Mouse (Mus musculus) heart, embryonic 10.5 days (tissue): ENCODE measurements around the gene Gm33543. TPM values are rescaled to one million over a fixed set of nuclear protein-coding genes. Genes with fewer than 3 reads are reported as not detected.

Experiments
- DNase-seq: peaks from one replicate; pipeline ENCODE4 v3.0.0-alpha.2; 2017; ENCODE audit warnings: low spot score
- H3K27ac ChIP-seq: fragments of 300-500 bp; sonication (generic); 2 replicates; pipeline ENCODE4 v1.5.1; 2016; ENCODE audit warnings: mild to moderate bottlenecking
- H3K27me3 ChIP-seq: fragments of 300-500 bp; sonication (generic); 2 replicates; pipeline ENCODE4 v1.6.1; 2016; ENCODE audit warnings: mild to moderate bottlenecking; ENCODE audit not compliant: poor library complexity, insufficient read depth, severe bottlenecking
- H3K36me3 ChIP-seq: fragments of 300-500 bp; sonication (generic); 2 replicates; pipeline ENCODE4 v1.6.1; 2016; ENCODE audit warnings: mild to moderate bottlenecking, moderate library complexity
- H3K4me1 ChIP-seq: fragments of 300-500 bp; sonication (generic); 2 replicates; pipeline ENCODE4 v1.6.1; 2016; ENCODE audit warnings: mild to moderate bottlenecking
- H3K4me3 ChIP-seq: fragments of 300-500 bp; sonication (generic); 2 replicates; pipeline ENCODE4 v1.5.1; 2016; ENCODE audit warnings: mild to moderate bottlenecking, moderate library complexity
- H3K9me3 ChIP-seq: fragments of 300-500 bp; sonication (generic); 2 replicates; pipeline ENCODE4 v1.6.1; 2016; ENCODE audit warnings: mild to moderate bottlenecking, moderate library complexity
- WGBS: fragments of 180-500 bp; shearing (Covaris S2); methylation state at CpG from one replicate; pipeline ENCODE4 v1.1.7; 2016; 5-methylcytosine and 5-hydroxymethylcytosine counted together
- polyA plus RNA-seq: library from polyadenylated mRNA; unstranded; fragments of >200 nt; fragmentation: Nextera tagmentation; extraction: Ambion mirVana; gene quantifications from 2 replicates; pipeline ENCODE4 v1.2.1, GENCODE M21; 2016

The Gm33543 gene
- polyA plus RNA-seq, 1 experiment from 2014 or later: not detected

DNA sequence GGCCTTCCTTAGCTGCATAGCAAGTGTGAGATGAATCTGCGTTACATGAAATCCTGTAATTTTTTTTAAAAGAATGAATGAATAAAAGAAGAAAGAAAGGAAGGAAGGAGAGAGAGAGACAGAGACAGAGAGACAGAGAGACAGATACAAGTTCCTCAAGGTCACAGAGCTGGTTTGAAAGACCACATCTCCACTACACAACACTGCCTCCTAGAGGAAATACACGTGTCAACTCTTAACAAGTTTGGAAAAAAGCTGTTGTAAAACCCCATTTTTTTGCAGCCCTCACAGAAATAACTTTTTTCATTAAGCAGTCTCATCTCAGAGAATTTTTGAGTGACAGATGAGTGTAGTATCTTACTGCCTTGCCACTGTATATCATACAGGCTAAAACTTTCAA, 15.4 kb upstream of the Gm33543 start:
- Histone ChIP-seq H3K4me1 (0 out of 2 replicates have a peak, but pooled peaks cover 4% of the 10 kb centered on the region), H3K27me3 (no peaks in the 10 kb centered on the region), H3K36me3 (no peaks in the 10 kb centered on the region), H3K4me3 (no peak overlapping the region), H3K27ac (no peak overlapping the region), H3K9me3 (no peaks in the 10 kb centered on the region)
- no peak for DNase-seq
- 26% methylated on average over 2 of the region's 2 CpGs for WGBS

DNA sequence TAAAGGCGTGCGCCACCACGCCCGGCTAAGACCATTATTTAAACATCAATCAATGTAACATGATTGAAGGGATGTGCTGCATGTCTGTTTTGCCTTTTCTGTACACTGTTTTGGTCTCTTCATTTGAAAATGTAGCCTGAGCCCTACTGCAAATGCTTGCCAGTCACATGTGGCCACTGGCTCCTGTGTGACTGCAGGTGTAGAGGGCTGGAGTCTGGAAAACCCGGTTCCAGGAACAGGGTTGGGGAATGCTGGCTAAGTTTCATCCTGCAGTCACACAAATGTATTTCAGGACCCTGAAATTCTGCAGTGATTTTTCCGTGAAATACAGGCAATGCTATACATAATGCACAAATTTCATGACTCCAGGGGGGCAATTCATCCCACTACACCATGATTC, 12.7 kb upstream of the Gm33543 start:
- no peaks in the 10 kb centered on the region for H3K27me3 ChIP-seq
- no peak overlapping the region for H3K27ac ChIP-seq
- H3K4me3 ChIP-seq: no peak overlapping the region
- H3K4me1 ChIP-seq: 0 out of 2 replicates have a peak, but pooled peaks cover 6% of the 10 kb centered on the region
- DNase-seq: no peak
- H3K9me3 ChIP-seq: no peaks in the 10 kb centered on the region
- no peaks in the 10 kb centered on the region for H3K36me3 ChIP-seq
- 93% methylated on average over 6 of the region's 6 CpGs for WGBS

DNA sequence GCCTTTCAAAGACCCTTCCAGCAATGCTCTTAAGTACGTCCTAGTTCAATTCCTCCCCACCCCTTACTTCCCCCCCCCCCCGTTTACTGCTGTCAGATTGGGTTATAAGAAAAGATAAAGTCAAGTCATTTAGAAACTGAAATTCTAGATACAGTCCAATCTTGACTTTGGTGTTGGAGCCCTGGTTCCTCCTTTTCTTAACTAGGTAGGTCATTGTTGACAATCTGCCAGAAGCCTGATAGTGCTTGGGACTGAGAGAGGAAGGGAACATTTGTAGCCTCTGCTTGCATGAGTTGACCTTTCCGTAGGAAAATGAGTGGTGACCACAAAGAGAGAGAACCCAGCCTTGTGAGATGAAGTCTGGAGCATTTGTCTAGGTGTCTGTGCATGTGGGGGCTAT, 7.8 kb upstream of the Gm33543 start:
- no peak overlapping the region for H3K27ac ChIP-seq
- no peaks in the 10 kb centered on the region for H3K9me3 ChIP-seq
- DNase-seq: no peak
- no peak overlapping the region for H3K4me3 ChIP-seq
- H3K4me1 ChIP-seq: 0 out of 2 replicates have a peak, but pooled peaks cover 6% of the 10 kb centered on the region
- 63% methylated on average over 3 of the region's 3 CpGs for WGBS
- H3K36me3 ChIP-seq: no peaks in the 10 kb centered on the region
- H3K27me3 ChIP-seq: no peaks in the 10 kb centered on the region

GRCm38 (mm10) chr10:95846739-95847138, 4.0 kb upstream of the Gm33543 start:
- DNase-seq: no peak
- Histone ChIP-seq H3K4me1 (no peaks in the 10 kb centered on the region), H3K27ac (no peak overlapping the region), H3K27me3 (no peaks in the 10 kb centered on the region), H3K9me3 (no peaks in the 10 kb centered on the region), H3K36me3 (no peaks in the 10 kb centered on the region), H3K4me3 (no peak overlapping the region)
- WGBS: 76% methylated on average over 3 of the region's 3 CpGs

GRCm38 (mm10) chr10:95846281-95846680, 3.6 kb upstream of the Gm33543 start:
- no peak overlapping the region for H3K27ac ChIP-seq
- no peaks in the 10 kb centered on the region for H3K9me3 ChIP-seq
- H3K27me3 ChIP-seq: no peaks in the 10 kb centered on the region
- H3K36me3 ChIP-seq: no peaks in the 10 kb centered on the region
- H3K4me1 ChIP-seq: no peaks in the 10 kb centered on the region
- no peak overlapping the region for H3K4me3 ChIP-seq
- DNase-seq: no peak

DNA sequence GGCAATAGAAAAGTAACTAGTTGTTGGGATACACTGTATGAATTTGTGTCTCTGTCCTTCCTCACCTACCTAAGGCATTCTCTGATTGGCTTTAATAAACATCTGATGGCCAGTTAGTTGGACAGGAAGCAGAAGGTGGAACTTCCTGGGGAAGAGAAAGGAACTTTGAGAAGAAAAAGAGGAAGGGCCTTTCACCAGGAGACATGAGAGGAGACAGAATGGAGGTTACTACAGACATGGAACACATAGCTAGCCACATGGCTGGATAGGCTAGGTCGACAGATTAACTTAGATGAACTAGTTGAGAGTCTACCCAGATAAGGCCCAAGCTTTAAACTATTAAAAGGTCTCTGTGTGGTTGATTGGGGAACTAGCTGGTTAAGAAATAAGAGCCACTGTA, 1.1 kb upstream of the Gm33543 start:
- DNase-seq: no peak
- Histone ChIP-seq H3K4me3 (no peak overlapping the region), H3K27me3 (no peaks in the 10 kb centered on the region), H3K27ac (no peak overlapping the region), H3K36me3 (no peaks in the 10 kb centered on the region), H3K4me1 (no peaks in the 10 kb centered on the region), H3K9me3 (no peaks in the 10 kb centered on the region)
- WGBS: 83% methylated on average over 1 of the region's 1 CpGs

DNA sequence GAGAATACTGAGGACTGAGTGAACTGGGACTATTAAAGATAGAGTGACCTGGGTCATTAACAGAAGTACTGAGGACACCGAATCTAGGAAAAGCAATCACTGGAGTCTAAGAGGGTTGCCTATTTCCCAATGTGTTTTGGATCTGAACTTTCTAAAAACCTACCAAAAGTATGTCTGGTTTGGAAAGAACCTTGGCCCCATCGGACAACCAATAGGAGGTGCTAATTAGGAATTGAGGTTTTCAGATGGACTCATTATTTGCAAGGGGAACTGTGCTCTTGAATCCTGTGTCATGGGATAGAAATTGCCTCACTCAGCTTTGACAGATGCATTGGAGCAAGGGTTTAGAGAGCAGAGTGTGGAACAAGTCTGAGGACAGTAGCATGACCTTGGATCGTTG, 1.5 kb downstream of the Gm33543 start:
- Histone ChIP-seq H3K4me1 (no peaks in the 10 kb centered on the region), H3K36me3 (no peaks in the 10 kb centered on the region), H3K9me3 (no peaks in the 10 kb centered on the region), H3K4me3 (no peak overlapping the region), H3K27ac (no peak overlapping the region), H3K27me3 (no peaks in the 10 kb centered on the region)
- 88% methylated on average over 3 of the region's 3 CpGs for WGBS
- no peak for DNase-seq

- Histone ChIP-seq H3K9me3 (no peaks in the 10 kb centered on the region), H3K27me3 (no peaks in the 10 kb centered on the region), H3K4me1 (no peaks in the 10 kb centered on the region), H3K36me3 (no peaks in the 10 kb centered on the region), H3K4me3 (no peak overlapping the region), H3K27ac (no peak overlapping the region)
- no peak for DNase-seq
- WGBS: 74% methylated on average over 3 of the region's 3 CpGs
Measured at GRCm38 (mm10) chr10:95839803-95840202, 2.9 kb downstream of the Gm33543 start.

- H3K4me1 ChIP-seq: no peaks in the 10 kb centered on the region
- H3K27me3 ChIP-seq: no peaks in the 10 kb centered on the region
- H3K9me3 ChIP-seq: no peaks in the 10 kb centered on the region
- 77% methylated on average over 4 of the region's 4 CpGs for WGBS
- DNase-seq: no peak
- no peak overlapping the region for H3K27ac ChIP-seq
- no peaks in the 10 kb centered on the region for H3K36me3 ChIP-seq
- H3K4me3 ChIP-seq: no peak overlapping the region
Measured at GRCm38 (mm10) chr10:95839036-95839435, 3.7 kb downstream of the Gm33543 start.

DNA sequence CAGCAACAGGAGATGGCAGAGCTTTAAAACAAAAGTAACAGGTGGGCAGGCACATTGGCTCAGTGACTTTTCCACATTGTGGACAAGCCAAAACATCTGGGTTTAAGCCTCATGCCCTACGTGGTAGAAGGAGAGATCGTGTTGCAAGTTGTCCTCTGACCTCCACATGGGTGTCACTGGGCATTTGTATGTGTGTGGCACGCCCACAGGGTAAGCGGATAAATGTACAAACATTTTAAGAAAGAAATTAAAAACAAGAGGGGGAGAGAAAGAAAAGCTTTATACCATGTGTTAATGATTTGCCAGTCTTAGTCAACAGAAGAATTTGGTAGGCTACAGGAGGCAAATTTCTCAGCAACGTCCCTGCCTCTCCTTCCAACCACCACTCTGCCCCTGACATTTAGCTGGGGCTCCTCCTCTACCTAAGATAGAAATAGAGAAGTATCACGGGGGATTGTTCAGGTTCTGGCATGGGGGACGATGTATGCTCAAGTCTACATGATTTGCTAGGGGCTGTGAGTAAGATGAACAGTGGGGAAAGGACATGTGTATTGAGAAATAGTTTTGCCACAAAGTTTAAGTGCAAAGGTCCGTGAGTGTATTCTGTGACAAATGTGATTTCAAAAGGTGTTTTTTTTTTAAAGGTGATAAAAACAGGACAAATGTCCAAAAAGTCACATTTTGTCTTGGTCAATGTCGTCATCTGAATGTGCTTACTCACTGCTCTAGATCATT, 6.0 kb downstream of the Gm33543 start:
- no peak overlapping the region for H3K27ac ChIP-seq
- H3K4me3 ChIP-seq: no peak overlapping the region
- no peaks in the 10 kb centered on the region for H3K4me1 ChIP-seq
- DNase-seq: no peak
- no peaks in the 10 kb centered on the region for H3K9me3 ChIP-seq
- 78% methylated on average over 9 of the region's 9 CpGs for WGBS
- H3K27me3 ChIP-seq: no peaks in the 10 kb centered on the region
- H3K36me3 ChIP-seq: no peaks in the 10 kb centered on the region

- 26% methylated on average over 5 of the region's 5 CpGs for WGBS
- no peak overlapping the region for H3K27ac ChIP-seq
Measured at GRCm38 (mm10) chr10:95830891-95831290, 11.8 kb downstream of the Gm33543 start.

GRCm38 (mm10) chr10:95829471-95829870, 13.3 kb downstream of the Gm33543 start:
- Histone ChIP-seq H3K9me3 (no peaks in the 10 kb centered on the region), H3K27ac (no peak overlapping the region), H3K27me3 (0 out of 2 replicates have a peak, but pooled peaks cover 9% of the 10 kb centered on the region), H3K36me3 (no peaks in the 10 kb centered on the region), H3K4me1 (peaks cover 5% of the 10 kb centered on the region; the same call in 1 of the 2 replicates), H3K4me3 (no peak overlapping the region)
- DNase-seq: no peak

More at GRCm38 (mm10) chr10:95830891-95831290, 11.8 kb downstream of the Gm33543 start:
- no peaks in the 10 kb centered on the region for H3K9me3 ChIP-seq
- DNase-seq: no peak
- H3K4me3 ChIP-seq: no peak overlapping the region
- H3K4me1 ChIP-seq: peaks cover 5% of the 10 kb centered on the region; the same call in 1 of the 2 replicates
- H3K36me3 ChIP-seq: no peaks in the 10 kb centered on the region
- H3K27me3 ChIP-seq: 0 out of 2 replicates have a peak, but pooled peaks cover 9% of the 10 kb centered on the region

- Histone ChIP-seq H3K4me3 (no peak overlapping the region), H3K9me3 (no peaks in the 10 kb centered on the region), H3K27me3 (0 out of 2 replicates have a peak, but pooled peaks cover 9% of the 10 kb centered on the region), H3K27ac (no peak overlapping the region), H3K4me1 (peaks cover 5% of the 10 kb centered on the region; the same call in 1 of the 2 replicates), H3K36me3 (no peaks in the 10 kb centered on the region)
- DNase-seq: no peak
- WGBS: 77% methylated on average over 5 of the region's 5 CpGs
Measured at GRCm38 (mm10) chr10:95828374-95828773, 14.4 kb downstream of the Gm33543 start.

DNA sequence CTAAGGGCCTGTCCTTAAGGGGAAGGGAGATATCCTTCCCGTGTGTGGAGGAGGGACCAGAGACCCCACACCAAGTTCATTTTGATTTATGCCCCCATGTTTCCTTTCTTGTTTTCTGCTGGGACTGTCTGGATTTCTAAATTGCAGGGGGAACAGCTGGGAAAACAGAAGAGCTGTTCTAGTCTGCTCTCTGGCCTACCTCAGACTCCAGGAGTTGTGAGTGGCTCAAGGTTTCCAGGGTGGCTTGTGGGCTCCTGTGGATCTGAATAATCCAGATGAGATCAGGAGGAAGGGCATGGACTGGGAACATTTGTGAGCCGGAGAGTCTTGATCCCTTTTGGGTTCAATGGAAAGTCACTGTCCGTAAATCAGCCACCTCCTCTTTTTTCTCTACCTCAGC, 17.1 kb downstream of the Gm33543 start:
- Histone ChIP-seq H3K4me1 (no peaks in the 10 kb centered on the region), H3K4me3 (no peak overlapping the region), H3K27ac (no peak overlapping the region), H3K27me3 (0 out of 2 replicates have a peak, but pooled peaks cover 9% of the 10 kb centered on the region), H3K9me3 (no peaks in the 10 kb centered on the region), H3K36me3 (no peaks in the 10 kb centered on the region)
- DNase-seq: no peak
- 63% methylated on average over 3 of the region's 3 CpGs for WGBS
